Mouse (Mus musculus) liver, postnatal 0 days (tissue): ENCODE data around the gene C2cd2.

Experiments used
- CTCF ChIP-seq: sonication (generic); IDR thresholded peaks from 2 replicates; pipeline ENCODE4 v1.5.1; 2016; ENCODE audit warnings: antibody characterized with exemption, low read depth
- EP300 ChIP-seq: IDR thresholded peaks from 2 replicates; pipeline ENCODE4 v1.6.1; 2016; ENCODE audit warnings: antibody characterized with exemption, low read depth, mild to moderate bottlenecking

GRCm38 (mm10) chr16:97952801-97953200 lies 9.6 kb downstream of the C2cd2 start:
- TF ChIP-seq EP300: peak; percentile 25; the same call in 1 of the 2 replicates
- TF ChIP-seq CTCF: no peak
